Mouse (Mus musculus) ZHBTc4 (cell line): Measurements from ENCODE around the gene Map10.

Experiments used
- DNase-seq: peaks from one replicate; pipeline ENCODE4 v3.0.0-alpha.2; 2011; ENCODE audit warnings: low read depth, low spot score

The Map10 gene

GRCm38 (mm10) chr8:125716211-125716610 lies 46.6 kb downstream of the Map10 start:
- DNase-seq: no peak

- no peak for DNase-seq
These were observed 47.0 kb downstream of the Map10 start for GRCm38 (mm10) chr8:125716613-125717012.

- DNase-seq: peak; percentile 78
These were observed 49.3 kb downstream of the Map10 start for GRCm38 (mm10) chr8:125718914-125719313.

- no peak for DNase-seq
These were observed 53.1 kb downstream of the Map10 start for GRCm38 (mm10) chr8:125722675-125723074.
